Mouse (Mus musculus) hindbrain, postnatal 0 days (tissue): ENCODE measurements at regions not wholly inside any gene's neighbourhood (a gene's known extent, or its start where the extent isn't known, plus 50 kb on each side); places are given as distances from the start of the nearest gene placed in this dataset.
"Not testable (repeated sequence)": the region's sequence is repeated elsewhere in the genome, so short reads cannot be mapped to it uniquely, and the experiment has no call there.

Experiments
- ATAC-seq: fragments of 200-750 bp; cut with Nextera tagmentation; 2 replicates; pipeline ENCODE4 v1.8.0; 2017; ENCODE audit warnings: mild to moderate bottlenecking, moderate TSS enrichment, moderate library complexity
- DNase-seq: peaks from one replicate; pipeline ENCODE4 v3.0.0-alpha.2; 2015; ENCODE audit warnings: low spot score
- H3K27ac ChIP-seq: fragments of 300-500 bp; sonication (generic); 2 replicates; pipeline ENCODE4 v1.5.1; 2014; ENCODE audit warnings: mild to moderate bottlenecking
- H3K27me3 ChIP-seq: fragments of 300-500 bp; sonication (generic); 2 replicates; pipeline ENCODE4 v1.6.1; 2014; ENCODE audit warnings: low read length, mixed read lengths; ENCODE audit not compliant: insufficient read depth
- H3K36me3 ChIP-seq: fragments of 300-500 bp; sonication (generic); 2 replicates; pipeline ENCODE4 v1.6.1; 2014; ENCODE audit warnings: low read length, mixed read lengths; ENCODE audit not compliant: insufficient read depth
- H3K4me1 ChIP-seq: fragments of 300-500 bp; sonication (generic); 2 replicates; pipeline ENCODE4 v1.6.1; 2014; ENCODE audit warnings: antibody characterized with exemption, low read length, mixed read lengths; ENCODE audit not compliant: insufficient read depth
- H3K4me2 ChIP-seq: fragments of 300-500 bp; sonication (generic); 2 replicates; pipeline ENCODE4 v1.6.1; 2014; ENCODE audit warnings: low read depth, mild to moderate bottlenecking, low read length, moderate library complexity, mixed read lengths
- H3K4me3 ChIP-seq: fragments of 300-500 bp; sonication (generic); 2 replicates; pipeline ENCODE4 v1.5.1; 2014; ENCODE audit warnings: low read length
- H3K9ac ChIP-seq: fragments of 300-500 bp; sonication (generic); replicated peaks from 2 replicates; pipeline ENCODE4 v1.6.1; 2014; ENCODE audit warnings: mild to moderate bottlenecking, low read length, moderate library complexity, mixed read lengths
- H3K9me3 ChIP-seq: fragments of 300-500 bp; sonication (generic); 2 replicates; pipeline ENCODE4 v1.6.1; 2016; ENCODE audit warnings: low read length, mixed read lengths
- CTCF ChIP-seq: IDR thresholded peaks from 2 replicates; pipeline ENCODE4 v1.5.1; 2016; ENCODE audit warnings: antibody characterized with exemption, control low read depth, low read depth
- WGBS: fragments of 180-500 bp; shearing (Covaris S2); extraction: QIAGEN DNeasy Blood & Tissue Kit; methylation state at CpG from one replicate; pipeline ENCODE4 v1.1.7; 2014; 5-methylcytosine and 5-hydroxymethylcytosine counted together

GRCm38 (mm10) chr14:54138288-54138687 is 115.6 kb downstream of the Dad1 start:
- ATAC-seq, result no peak
- Histone ChIP-seq H3K4me2 (no peak overlapping the region), H3K27ac (no peak overlapping the region), H3K36me3 (no peaks in the 10 kb centered on the region), H3K4me1 (no peaks in the 10 kb centered on the region), H3K27me3 (no peaks in the 10 kb centered on the region), H3K9me3 (no peaks in the 10 kb centered on the region), H3K4me3 (no peak overlapping the region), H3K9ac (no peak overlapping the region)
- WGBS, result 94% methylated on average over 3 of the region's 3 CpGs
- DNase-seq, result no peak
- TF ChIP-seq CTCF, result no peak

GRCm38 (mm10) chr14:54136538-54136937 is 117.4 kb downstream of the Dad1 start:
- Histone ChIP-seq H3K4me3 (no peak overlapping the region), H3K4me2 (no peak overlapping the region), H3K9me3 (no peaks in the 10 kb centered on the region), H3K4me1 (no peaks in the 10 kb centered on the region), H3K27me3 (no peaks in the 10 kb centered on the region), H3K27ac (no peak overlapping the region), H3K9ac (no peak overlapping the region), H3K36me3 (no peaks in the 10 kb centered on the region)
- DNase-seq (no peak), ATAC-seq (no peak)
- 85% methylated on average over 3 of the region's 3 CpGs for WGBS
- TF ChIP-seq CTCF, result no peak

GRCm38 (mm10) chr14:54128334-54128733 is 125.6 kb downstream of the Dad1 start:
- no peaks in the 10 kb centered on the region for H3K4me1 ChIP-seq
- H3K9me3 ChIP-seq, result no peaks in the 10 kb centered on the region
- H3K4me2 ChIP-seq, result no peak overlapping the region
- 78% methylated on average over 4 of the region's 4 CpGs for WGBS
- no peak for DNase-seq
- H3K9ac ChIP-seq, result no peak overlapping the region
- no peaks in the 10 kb centered on the region for H3K36me3 ChIP-seq
- H3K27ac ChIP-seq, result no peak overlapping the region
- H3K4me3 ChIP-seq, result no peak overlapping the region
- H3K27me3 ChIP-seq, result no peaks in the 10 kb centered on the region
- ATAC-seq, result no peak
- no peak for TF ChIP-seq CTCF

- H3K9ac ChIP-seq, result no peak overlapping the region
- no peak overlapping the region for H3K4me2 ChIP-seq
- H3K36me3 ChIP-seq, result no peaks in the 10 kb centered on the region
- no peak overlapping the region for H3K27ac ChIP-seq
- DNase-seq, result peak; percentile 22
- no peak overlapping the region for H3K4me3 ChIP-seq
- H3K9me3 ChIP-seq, result no peaks in the 10 kb centered on the region
- H3K27me3 ChIP-seq, result no peaks in the 10 kb centered on the region
- H3K4me1 ChIP-seq, result no peaks in the 10 kb centered on the region
- no peak for ATAC-seq
- no peak for TF ChIP-seq CTCF
Observed at GRCm38 (mm10) chr14:54125510-54125909, 128.4 kb downstream of the Dad1 start.

- TF ChIP-seq CTCF, result no peak
- Histone ChIP-seq H3K27ac (no peak overlapping the region), H3K27me3 (no peaks in the 10 kb centered on the region), H3K9ac (no peak overlapping the region), H3K9me3 (no peaks in the 10 kb centered on the region), H3K4me1 (no peaks in the 10 kb centered on the region), H3K4me2 (no peak overlapping the region), H3K36me3 (no peaks in the 10 kb centered on the region), H3K4me3 (no peak overlapping the region)
- 76% methylated on average over 7 of the region's 7 CpGs for WGBS
- DNase-seq, result no peak
- ATAC-seq, result no peak
Observed at GRCm38 (mm10) chr14:54121973-54122372, 131.9 kb downstream of the Dad1 start.

- H3K4me3 ChIP-seq, result no peak overlapping the region
- no peak overlapping the region for H3K9ac ChIP-seq
- H3K27me3 ChIP-seq, result no peaks in the 10 kb centered on the region
- H3K4me2 ChIP-seq, result no peak overlapping the region
- ATAC-seq (no peak), DNase-seq (no peak)
- no peak overlapping the region for H3K27ac ChIP-seq
- WGBS, result 70% methylated on average over 4 of the region's 4 CpGs
- no peaks in the 10 kb centered on the region for H3K36me3 ChIP-seq
- TF ChIP-seq CTCF, result no peak
- H3K4me1 ChIP-seq, result no peaks in the 10 kb centered on the region
- H3K9me3 ChIP-seq, result no peaks in the 10 kb centered on the region
Observed at GRCm38 (mm10) chr14:54121340-54121739, 132.6 kb downstream of the Dad1 start.

- Histone ChIP-seq H3K9me3 (no peaks in the 10 kb centered on the region), H3K9ac (no peak overlapping the region), H3K4me3 (no peak overlapping the region), H3K27me3 (no peaks in the 10 kb centered on the region), H3K4me2 (no peak overlapping the region), H3K36me3 (no peaks in the 10 kb centered on the region), H3K4me1 (no peaks in the 10 kb centered on the region), H3K27ac (no peak overlapping the region)
- WGBS, result 94% methylated on average over 5 of the region's 5 CpGs
- ATAC-seq, result no peak
- DNase-seq, result no peak
- TF ChIP-seq CTCF, result no peak
Observed at GRCm38 (mm10) chr14:54120194-54120593, 133.7 kb downstream of the Dad1 start.

- H3K4me1 ChIP-seq, H3K9me3 ChIP-seq, H3K27me3 ChIP-seq, H3K36me3 ChIP-seq, H3K9ac ChIP-seq, H3K27ac ChIP-seq, ATAC-seq, DNase-seq, H3K4me2 ChIP-seq, H3K4me3 ChIP-seq: not testable (repeated sequence)
- 83% methylated on average over 8 of the region's 8 CpGs for WGBS
Observed at GRCm38 (mm10) chr14:54117607-54118006, 136.3 kb downstream of the Dad1 start.
